Mouse (Mus musculus) midbrain, embryonic 12.5 days (tissue): Measurements from ENCODE around the gene Sec1. TPM values are rescaled to one million over a fixed set of nuclear protein-coding genes. Genes with fewer than 3 reads are reported as not detected.

Source experiments
- ATAC-seq: fragments of 200-750 bp; cut with Nextera tagmentation; 2 replicates; pipeline ENCODE4 v1.8.0; 2017; ENCODE audit warnings: low read depth, moderate TSS enrichment, moderate library complexity; ENCODE audit not compliant: low FRiP score
- H3K27ac ChIP-seq: fragments of 300-500 bp; sonication (generic); replicated peaks from 2 replicates; pipeline ENCODE4 v1.5.1; 2016; ENCODE audit warnings: mild to moderate bottlenecking
- H3K27me3 ChIP-seq: fragments of 300-500 bp; sonication (generic); 2 replicates; pipeline ENCODE4 v1.6.1; 2016; ENCODE audit warnings: mild to moderate bottlenecking
- H3K36me3 ChIP-seq: fragments of 300-500 bp; sonication (generic); 2 replicates; pipeline ENCODE4 v1.6.1; 2016
- H3K4me1 ChIP-seq: fragments of 300-500 bp; sonication (generic); 2 replicates; pipeline ENCODE4 v1.6.1; 2016
- H3K4me2 ChIP-seq: fragments of 300-500 bp; sonication (generic); replicated peaks from 2 replicates; pipeline ENCODE4 v1.6.1; 2016; ENCODE audit warnings: mild to moderate bottlenecking, moderate library complexity
- H3K4me3 ChIP-seq: fragments of 300-500 bp; sonication (generic); 2 replicates; pipeline ENCODE4 v1.5.1; 2016; ENCODE audit warnings: mild to moderate bottlenecking
- H3K9ac ChIP-seq: fragments of 300-500 bp; sonication (generic); replicated peaks from 2 replicates; pipeline ENCODE4 v1.6.1; 2016; ENCODE audit warnings: mild to moderate bottlenecking, moderate library complexity
- H3K9me3 ChIP-seq: fragments of 300-500 bp; sonication (generic); 2 replicates; pipeline ENCODE4 v1.6.1; 2016; ENCODE audit warnings: mild to moderate bottlenecking
- WGBS: fragments of 180-500 bp; shearing (Covaris S2); methylation state at CpG from one replicate; pipeline ENCODE4 v1.1.7; 2016; 5-methylcytosine and 5-hydroxymethylcytosine counted together
- polyA plus RNA-seq: library from polyadenylated mRNA; unstranded; fragments of >200 nt; fragmentation: Nextera tagmentation; extraction: Ambion mirVana; gene quantifications from 2 replicates; pipeline ENCODE4 v1.2.1, GENCODE M21; 2016

Gene Sec1
- polyA plus RNA-seq, 1 experiment from 2014 or later = 0.80 TPM

DNA sequence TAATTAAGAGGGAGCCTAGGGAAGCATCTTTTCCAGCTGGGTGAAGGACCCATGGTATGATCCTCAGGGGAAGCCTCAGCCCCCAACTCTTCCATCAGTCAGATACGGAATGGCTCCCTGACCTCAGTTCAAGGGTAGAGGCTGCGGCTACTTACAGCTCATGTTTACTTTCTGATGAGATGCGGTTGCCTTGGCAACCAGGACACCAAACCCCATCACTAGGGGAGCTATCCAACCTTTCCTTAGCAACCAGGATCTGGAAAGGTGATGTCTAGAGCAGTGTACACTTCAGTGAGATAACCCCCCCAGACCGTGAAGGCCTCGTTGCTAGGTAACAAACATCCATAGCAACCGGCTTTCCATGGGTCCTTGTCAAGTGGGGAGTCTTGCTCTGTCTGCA lies 14.8 kb upstream of the Sec1 start:
- Histone ChIP-seq H3K27ac (peak overlapping the region; percentile 80), H3K9me3 (no peaks in the 10 kb centered on the region), H3K4me3 (no peak overlapping the region), H3K9ac (no peak overlapping the region), H3K4me1 (peaks cover 64% of the 10 kb centered on the region), H3K36me3 (peaks cover 39% of the 10 kb centered on the region), H3K27me3 (peaks cover 8% of the 10 kb centered on the region; the same call in 1 of the 2 replicates), H3K4me2 (peak overlapping the region; percentile 19; the same call in 1 of the 2 replicates)
- ATAC-seq = no peak
- WGBS = 38% methylated on average over 6 of the region's 6 CpGs

DNA sequence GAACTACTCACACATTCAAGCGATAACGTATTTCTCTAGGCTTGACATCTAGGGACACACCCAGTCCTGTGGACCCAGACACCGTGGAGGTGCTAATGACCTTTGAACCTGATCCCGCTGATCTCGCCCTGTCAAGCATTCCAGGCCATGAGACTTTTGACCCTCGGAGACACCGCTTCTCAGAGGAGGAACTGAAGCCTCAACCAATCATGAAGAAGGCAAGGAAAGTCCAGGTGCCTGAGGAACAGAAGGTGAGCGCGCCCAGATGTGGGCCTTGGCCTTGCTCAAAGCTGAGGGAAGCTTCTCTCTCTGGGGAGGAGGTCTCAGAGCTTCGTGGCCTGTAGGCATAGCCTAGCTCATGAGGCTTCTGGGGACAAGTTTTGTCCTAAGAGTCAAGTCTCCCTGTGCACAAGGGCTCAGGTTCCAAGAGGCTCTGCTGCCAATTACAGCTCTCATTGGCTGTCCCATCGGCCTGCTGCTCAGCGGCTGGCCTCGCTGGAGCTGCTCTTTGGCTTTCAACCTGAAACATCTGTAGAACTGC lies 14.1 kb upstream of the Sec1 start:
- Histone ChIP-seq H3K27me3 (peaks cover 8% of the 10 kb centered on the region; the same call in 1 of the 2 replicates), H3K9me3 (no peaks in the 10 kb centered on the region), H3K36me3 (peaks cover 35% of the 10 kb centered on the region), H3K4me1 (peaks cover 69% of the 10 kb centered on the region), H3K9ac (no peak overlapping the region), H3K4me3 (no peak overlapping the region), H3K4me2 (peak overlapping the region; percentile 98), H3K27ac (peak overlapping the region; percentile 80)
- no peak for ATAC-seq
- WGBS = 58% methylated on average over 13 of the region's 13 CpGs

GRCm38 (mm10) chr7:45707375-45707967 lies 13.3 kb upstream of the Sec1 start:
- Histone ChIP-seq H3K27me3 (peaks cover 8% of the 10 kb centered on the region; the same call in 1 of the 2 replicates), H3K36me3 (peaks cover 27% of the 10 kb centered on the region), H3K4me2 (peak overlapping the region; percentile 98), H3K27ac (peak overlapping the region; percentile 80), H3K9ac (peak overlapping the region; percentile 44; the same call in 1 of the 2 replicates), H3K4me3 (peak overlapping the region; percentile 58), H3K4me1 (peaks cover 77% of the 10 kb centered on the region), H3K9me3 (no peaks in the 10 kb centered on the region)
- WGBS = under 1% methylated on average over 27 of the region's 27 CpGs
- no peak for ATAC-seq

DNA sequence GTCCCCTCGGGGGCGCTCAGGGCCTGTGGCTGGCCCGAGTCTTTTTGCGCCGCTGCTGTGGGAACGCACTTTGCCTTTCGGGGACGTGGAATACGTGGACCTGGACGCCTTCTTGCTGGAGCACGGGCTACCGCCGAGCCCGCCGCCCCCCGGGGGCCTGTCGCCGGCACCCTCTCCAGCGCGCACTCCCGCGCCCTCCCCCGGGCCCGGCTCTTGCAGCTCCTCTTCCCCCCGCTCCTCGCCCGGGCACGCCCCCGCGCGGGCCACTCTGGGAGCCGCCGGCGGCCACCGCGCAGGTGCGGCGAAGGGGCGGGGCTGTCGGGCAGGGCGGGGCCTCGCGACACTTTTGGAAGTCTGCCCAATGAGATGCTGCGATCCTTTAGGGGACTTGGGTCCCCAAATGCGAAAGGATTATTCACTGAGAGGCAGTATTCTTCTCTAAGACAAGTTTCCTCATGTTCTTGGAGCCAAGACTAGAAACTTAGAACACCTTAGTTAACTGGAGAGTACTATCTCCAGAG lies 12.6 kb upstream of the Sec1 start:
- H3K9me3 ChIP-seq = no peaks in the 10 kb centered on the region
- H3K36me3 ChIP-seq = peaks cover 20% of the 10 kb centered on the region
- peak overlapping the region; percentile 80; the same call in 1 of the 2 replicates for H3K27ac ChIP-seq
- H3K9ac ChIP-seq = peak overlapping the region; percentile 78
- peak overlapping the region; percentile 98 for H3K4me2 ChIP-seq
- peak overlapping the region; percentile 58 for H3K4me3 ChIP-seq
- peaks cover 8% of the 10 kb centered on the region; the same call in 1 of the 2 replicates for H3K27me3 ChIP-seq
- ATAC-seq = no peak
- peaks cover 77% of the 10 kb centered on the region for H3K4me1 ChIP-seq
- WGBS = under 1% methylated on average over 40 of the region's 45 CpGs

DNA sequence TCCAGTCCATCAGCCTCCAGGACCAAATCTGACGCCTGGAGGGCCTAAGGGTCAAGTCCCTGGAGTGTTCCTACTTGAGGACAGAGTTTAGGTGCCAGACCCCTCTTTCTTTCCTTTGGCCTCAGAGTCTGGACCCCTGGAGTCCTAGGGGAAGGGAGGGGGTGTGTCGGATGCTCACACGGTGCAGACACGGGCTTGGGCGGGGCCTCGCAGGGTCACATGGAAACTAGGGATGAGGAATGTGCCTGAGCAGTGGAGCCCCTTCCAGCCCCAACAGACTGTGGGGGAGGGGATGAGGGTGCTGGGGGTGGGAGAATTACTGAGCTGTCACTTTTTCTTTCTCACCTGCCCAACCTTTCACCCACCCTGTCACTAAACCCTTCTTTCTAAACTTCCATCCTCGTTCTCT lies 11.7 kb upstream of the Sec1 start:
- no peak overlapping the region for H3K27ac ChIP-seq
- no peak for ATAC-seq
- H3K9ac ChIP-seq = peak overlapping the region; percentile 78

GRCm38 (mm10) chr7:45705443-45705864 lies 11.3 kb upstream of the Sec1 start:
- H3K27ac ChIP-seq = peak overlapping the region; percentile 64
- peaks cover 6% of the 10 kb centered on the region; the same call in 1 of the 2 replicates for H3K36me3 ChIP-seq
- ATAC-seq = no peak
- H3K9ac ChIP-seq = peak overlapping the region; percentile 51
- under 1% methylated on average over 21 of the region's 21 CpGs for WGBS
- H3K4me1 ChIP-seq = peaks cover 85% of the 10 kb centered on the region
- H3K27me3 ChIP-seq = peaks cover 11% of the 10 kb centered on the region
- peak overlapping the region; percentile 58 for H3K4me3 ChIP-seq
- peak overlapping the region; percentile 98 for H3K4me2 ChIP-seq
- H3K9me3 ChIP-seq = no peaks in the 10 kb centered on the region

More for the DNA sequence above, 11.7 kb upstream of the Sec1 start:
- Histone ChIP-seq H3K4me2 (peak overlapping the region; percentile 98), H3K9me3 (no peaks in the 10 kb centered on the region), H3K27me3 (peaks cover 8% of the 10 kb centered on the region; the same call in 1 of the 2 replicates), H3K4me3 (peak overlapping the region; percentile 58), H3K36me3 (peaks cover 11% of the 10 kb centered on the region), H3K4me1 (peaks cover 83% of the 10 kb centered on the region)
- WGBS = 1% methylated on average over 7 of the region's 7 CpGs

GRCm38 (mm10) chr7:45704730-45705442 lies 10.7 kb upstream of the Sec1 start, which contains the start of gene Dbp:
Gene Dbp (plus strand): TSS chr7:45705088.
- Histone ChIP-seq H3K9ac (peak within 1 kb of the TSS; percentile 51), H3K9me3 (no peaks in the 10 kb centered on the region), H3K36me3 (peaks cover under 1% of the 10 kb centered on the region; the same call in 1 of the 2 replicates), H3K4me1 (peaks cover 85% of the 10 kb centered on the region), H3K4me2 (peak within 1 kb of the TSS; percentile 98), H3K27ac (peak within 1 kb of the TSS; percentile 88), H3K4me3 (peak within 1 kb of the TSS; percentile 58), H3K27me3 (peaks cover 17% of the 10 kb centered on the region)
- under 1% methylated on average over 36 of the region's 36 CpGs for WGBS
- peak; percentile 82 for ATAC-seq

GRCm38 (mm10) chr7:45704046-45704559 lies 9.9 kb upstream of the Sec1 start:
- peak overlapping the region; percentile 88 for H3K27ac ChIP-seq
- H3K27me3 ChIP-seq = peaks cover 24% of the 10 kb centered on the region
- H3K4me2 ChIP-seq = peak overlapping the region; percentile 98
- ATAC-seq = peak; percentile 53
- peak overlapping the region; percentile 21; the same call in 1 of the 2 replicates for H3K9ac ChIP-seq
- H3K4me1 ChIP-seq = peaks cover 83% of the 10 kb centered on the region
- under 1% methylated on average over 13 of the region's 13 CpGs for WGBS
- no peaks in the 10 kb centered on the region for H3K36me3 ChIP-seq
- H3K4me3 ChIP-seq = peak overlapping the region; percentile 58
- no peaks in the 10 kb centered on the region for H3K9me3 ChIP-seq

GRCm38 (mm10) chr7:45703521-45704033 lies 9.4 kb upstream of the Sec1 start:
- H3K27me3 ChIP-seq = peaks cover 30% of the 10 kb centered on the region
- WGBS = 36% methylated on average over 12 of the region's 12 CpGs
- peak overlapping the region; percentile 51 for H3K9ac ChIP-seq
- peak overlapping the region; percentile 58 for H3K4me3 ChIP-seq
- H3K9me3 ChIP-seq = no peaks in the 10 kb centered on the region
- ATAC-seq = no peak
- H3K36me3 ChIP-seq = no peaks in the 10 kb centered on the region
- H3K4me2 ChIP-seq = peak overlapping the region; percentile 98
- H3K27ac ChIP-seq = peak overlapping the region; percentile 88
- peaks cover 78% of the 10 kb centered on the region for H3K4me1 ChIP-seq

GRCm38 (mm10) chr7:45702809-45703520 lies 8.8 kb upstream of the Sec1 start:
- Histone ChIP-seq H3K27me3 (peaks cover 32% of the 10 kb centered on the region), H3K4me2 (peak overlapping the region; percentile 98), H3K27ac (peak overlapping the region; percentile 88), H3K4me1 (peaks cover 72% of the 10 kb centered on the region), H3K9me3 (no peaks in the 10 kb centered on the region), H3K9ac (no peak overlapping the region), H3K4me3 (0 out of 2 replicates have a peak overlapping the region, but pooled peaks have one; percentile 58), H3K36me3 (no peaks in the 10 kb centered on the region)
- ATAC-seq = no peak
- WGBS = 92% methylated on average over 17 of the region's 17 CpGs

GRCm38 (mm10) chr7:45702316-45702715 lies 8.1 kb upstream of the Sec1 start:
- peaks cover 65% of the 10 kb centered on the region for H3K4me1 ChIP-seq
- no peak overlapping the region for H3K4me2 ChIP-seq
- H3K27me3 ChIP-seq = peaks cover 34% of the 10 kb centered on the region
- no peak overlapping the region for H3K4me3 ChIP-seq
- ATAC-seq = no peak
- no peak overlapping the region for H3K27ac ChIP-seq
- 96% methylated on average over 11 of the region's 11 CpGs for WGBS
- H3K9ac ChIP-seq = no peak overlapping the region
- H3K9me3 ChIP-seq = no peaks in the 10 kb centered on the region
- H3K36me3 ChIP-seq = no peaks in the 10 kb centered on the region
